ENCODE assay signal across 21 mouse cellular contexts in genomic region chr15:97345110-97345509, GRCm38 (mm10).
DNase-seq lines count a peak whose midpoint lies in the region; ATAC-seq and TF ChIP-seq lines count a peak whose summit lies in the region.
"Had no signal": no experiment of that assay in that cellular context is flagged by ENCODE, and none has a peak within 500 bp of the region (broad histone marks: within the 10 kb centered on the region; RNA-seq: fewer than 3 reads in every experiment).

No protein-coding gene starts in this region.

- no peak overlapping the region for H3K4me2 ChIP-seq in liver, embryonic 11.5 days
- no peak overlapping the region for H3K4me2 ChIP-seq in liver, postnatal 0 days (ENCODE audit: low read depth, low read length)
- H3K4me2 ChIP-seq: embryonic facial prominence, embryonic 15.5 days; heart, embryonic 13.5 days; limb, embryonic 15.5 days; midbrain, embryonic 13.5 days had no signal

- 62% methylated on average over 9 of the region's 9 CpGs for WGBS in liver, embryonic 11.5 days
- WGBS in liver, postnatal 0 days (ENCODE audit: insufficient replicate concordance) = 52% methylated on average over 9 of the region's 9 CpGs

- peak overlapping the region; percentile 50; the same call in 1 of the 2 replicates for H3K27ac ChIP-seq in testis, adult 2 months (ENCODE audit: control insufficient read depth, insufficient read depth, low read depth, low read length)
- no peak overlapping the region for H3K27ac ChIP-seq in liver, embryonic 11.5 days (ENCODE audit: low read depth, low read length)
- no peak overlapping the region for H3K27ac ChIP-seq in liver, postnatal 0 days (ENCODE audit: low read depth)
- H3K27ac ChIP-seq: embryonic facial prominence, embryonic 15.5 days; forebrain, embryonic 10.5 days; gastrocnemius, adult 2 months; heart, embryonic 13.5 days; limb, embryonic 15.5 days; macrophage; midbrain, embryonic 13.5 days had no signal

- peak; percentile 28; the same call in 1 of the 2 replicates for ATAC-seq in liver, embryonic 11.5 days (replicated peaks; ENCODE audit: low FRiP score)
- peak; percentile 24; the same call in 1 of the 2 replicates for ATAC-seq in liver, postnatal 0 days
- no peak for ATAC-seq in frontal cortex, adult (ENCODE audit: low TSS enrichment)
- ATAC-seq: intestine, postnatal 0 days; midbrain, embryonic 13.5 days had no signal

- DNase-seq in testis, postnatal 10 days (ENCODE audit: low spot score) = no peak
- DNase-seq in liver, embryonic 11.5 days (ENCODE audit: low spot score) = no peak
- no peak for DNase-seq in liver, postnatal 0 days
- no peak for DNase-seq in layer of hippocampus, postnatal 36 days
- no peak for DNase-seq in lung, postnatal 25 days (ENCODE audit: low spot score)
- DNase-seq: adrenal gland, postnatal 14 days; cerebellum, adult 2 months; gastrocnemius, adult 2 months; heart, postnatal 14 days; kidney, postnatal 4 days; left cerebral cortex, postnatal 4 days; thymus, postnatal 14 days had no signal

- no peaks in the 10 kb centered on the region for H3K9me3 ChIP-seq in liver, embryonic 11.5 days (ENCODE audit: control insufficient read depth, low read length)
- H3K9me3 ChIP-seq in liver, postnatal 0 days (ENCODE audit: low read length) = 0 out of 2 replicates have a peak, but pooled peaks cover 2% of the 10 kb centered on the region
- H3K9me3 ChIP-seq: embryonic facial prominence, embryonic 15.5 days; limb, embryonic 15.5 days had no signal

- no peak overlapping the region for H3K9ac ChIP-seq in liver, embryonic 11.5 days (ENCODE audit: low read depth, low read length)
- no peak overlapping the region for H3K9ac ChIP-seq in liver, postnatal 0 days (replicated peaks)
- H3K9ac ChIP-seq: embryonic facial prominence, embryonic 15.5 days; heart, embryonic 13.5 days; limb, embryonic 15.5 days; midbrain, embryonic 13.5 days had no signal

- H3K36me3 ChIP-seq in testis, adult 2 months (ENCODE audit: control insufficient read depth, insufficient read depth, low read length) = no peaks in the 10 kb centered on the region
- H3K36me3 ChIP-seq in liver, embryonic 11.5 days (ENCODE audit: control insufficient read depth, insufficient read depth, low read length) = no peaks in the 10 kb centered on the region
- no peaks in the 10 kb centered on the region for H3K36me3 ChIP-seq in liver, postnatal 0 days (replicated peaks; ENCODE audit: insufficient read depth, low read length)
- H3K36me3 ChIP-seq: embryonic facial prominence, embryonic 15.5 days; forebrain, embryonic 10.5 days; heart, embryonic 13.5 days; limb, embryonic 15.5 days; midbrain, embryonic 13.5 days had no signal

- TF ChIP-seq POLR2A in testis, adult 2 months (IDR thresholded peaks at IDR 0.05; ENCODE audit: control insufficient read depth, low read depth, low read length) = no peak

- no peak for TF ChIP-seq EP300 in liver, postnatal 0 days (IDR thresholded peaks at IDR 0.05; ENCODE audit: low read depth)

- H3K27me3 ChIP-seq in testis, adult 2 months (ENCODE audit: control insufficient read depth, insufficient read depth, low read length) = no peaks in the 10 kb centered on the region
- H3K27me3 ChIP-seq in liver, embryonic 11.5 days (replicated peaks; ENCODE audit: control insufficient read depth, insufficient read depth, low read length) = no peaks in the 10 kb centered on the region
- H3K27me3 ChIP-seq in liver, postnatal 0 days (ENCODE audit: insufficient read depth, low read length) = no peaks in the 10 kb centered on the region
- H3K27me3 ChIP-seq: embryonic facial prominence, embryonic 15.5 days; limb, embryonic 15.5 days; midbrain, embryonic 13.5 days had no signal

- H3K4me1 ChIP-seq in testis, adult 2 months (ENCODE audit: control insufficient read depth, insufficient read depth, low read length) = peaks cover 6% of the 10 kb centered on the region
- peaks cover 15% of the 10 kb centered on the region for H3K4me1 ChIP-seq in liver, embryonic 11.5 days (replicated peaks; ENCODE audit: control insufficient read depth, insufficient read depth, low read length)
- peaks cover 15% of the 10 kb centered on the region for H3K4me1 ChIP-seq in liver, postnatal 0 days (ENCODE audit: insufficient read depth)
- H3K4me1 ChIP-seq: embryonic facial prominence, embryonic 15.5 days; forebrain, embryonic 10.5 days; midbrain, embryonic 13.5 days had no signal

- H3K4me3 ChIP-seq in testis, adult 2 months (ENCODE audit: control insufficient read depth, low read depth, low read length) = no peak overlapping the region
- H3K4me3 ChIP-seq in liver, embryonic 11.5 days (ENCODE audit: low read depth, low read length) = no peak overlapping the region
- no peak overlapping the region for H3K4me3 ChIP-seq in liver, postnatal 0 days (ENCODE audit: low read depth, low read length)
- H3K4me3 ChIP-seq: embryonic facial prominence, embryonic 15.5 days; forebrain, embryonic 10.5 days; gastrocnemius, adult 2 months; heart, embryonic 13.5 days; limb, embryonic 15.5 days; midbrain, embryonic 13.5 days had no signal

- TF ChIP-seq CTCF in testis, adult 2 months (IDR thresholded peaks at IDR 0.05; ENCODE audit: control insufficient read depth, insufficient read depth, insufficient replicate concordance, low read depth, low read length) = no peak
- no peak for TF ChIP-seq CTCF in liver, postnatal 0 days (IDR thresholded peaks at IDR 0.05; ENCODE audit: low read depth)
